Mouse (Mus musculus) forebrain, embryonic 14.5 days (tissue): ENCODE data around the gene Pard3b. TPM values are rescaled to one million over a fixed set of nuclear protein-coding genes. Genes with fewer than 3 reads are reported as not detected.

Experiments
- ATAC-seq: fragments of 200-750 bp; cut with Nextera tagmentation; 2 replicates; pipeline ENCODE4 v1.8.0; 2017; ENCODE audit warnings: mild to moderate bottlenecking, moderate library complexity
- DNase-seq: peaks from one replicate; pipeline ENCODE4 v3.0.0-alpha.2; 2015; ENCODE audit warnings: low spot score
- H3K27ac ChIP-seq: fragments of 300-500 bp; sonication (generic); 2 replicates; pipeline ENCODE4 v1.5.1; 2014; ENCODE audit warnings: low read depth, mild to moderate bottlenecking, control low read depth, low read length, moderate library complexity
- H3K27me3 ChIP-seq: fragments of 300-500 bp; sonication (generic); replicated peaks from 2 replicates; pipeline ENCODE4 v1.6.1; 2014; ENCODE audit warnings: low read length, control low read depth, mixed read lengths; ENCODE audit not compliant: control insufficient read depth, insufficient read depth
- H3K36me3 ChIP-seq: fragments of 300-500 bp; sonication (generic); 2 replicates; pipeline ENCODE4 v1.6.1; 2014; ENCODE audit warnings: low read length, control low read depth; ENCODE audit not compliant: control insufficient read depth, insufficient read depth
- H3K4me1 ChIP-seq: fragments of 300-500 bp; sonication (generic); 2 replicates; pipeline ENCODE4 v1.6.1; 2014; ENCODE audit warnings: antibody characterized with exemption, low read length, control low read depth; ENCODE audit not compliant: control insufficient read depth, insufficient read depth
- H3K4me2 ChIP-seq: fragments of 300-500 bp; sonication (generic); 2 replicates; pipeline ENCODE4 v1.6.1; 2014; ENCODE audit warnings: mild to moderate bottlenecking, control low read depth, low read length
- H3K4me3 ChIP-seq: fragments of 300-500 bp; sonication (generic); 2 replicates; pipeline ENCODE4 v1.5.1; 2014; ENCODE audit warnings: low read depth, low read length, control low read depth
- H3K9ac ChIP-seq: fragments of 300-500 bp; sonication (generic); 2 replicates; pipeline ENCODE4 v1.6.1; 2014; ENCODE audit warnings: mild to moderate bottlenecking, low read length, control low read depth, moderate library complexity
- H3K9me3 ChIP-seq: fragments of 300-500 bp; sonication (generic); replicated peaks from 2 replicates; pipeline ENCODE4 v1.6.1; 2016; ENCODE audit warnings: low read length, control low read depth, mixed read lengths; ENCODE audit not compliant: control insufficient read depth
- WGBS: fragments of 180-500 bp; shearing (Covaris S2); extraction: QIAGEN DNeasy Blood & Tissue Kit; methylation state at CpG from one replicate; pipeline ENCODE4 v1.1.7; 2014; 5-methylcytosine and 5-hydroxymethylcytosine counted together
- polyA plus RNA-seq: library from polyadenylated mRNA; unstranded; fragments of >200 nt; fragmentation: Nextera tagmentation; extraction: Ambion mirVana; gene quantifications from 2 replicates; pipeline ENCODE4 v1.2.1, GENCODE M21; 2014

Gene Pard3b
- polyA plus RNA-seq, 1 experiment from 2014 or later: 4.3 TPM

DNA sequence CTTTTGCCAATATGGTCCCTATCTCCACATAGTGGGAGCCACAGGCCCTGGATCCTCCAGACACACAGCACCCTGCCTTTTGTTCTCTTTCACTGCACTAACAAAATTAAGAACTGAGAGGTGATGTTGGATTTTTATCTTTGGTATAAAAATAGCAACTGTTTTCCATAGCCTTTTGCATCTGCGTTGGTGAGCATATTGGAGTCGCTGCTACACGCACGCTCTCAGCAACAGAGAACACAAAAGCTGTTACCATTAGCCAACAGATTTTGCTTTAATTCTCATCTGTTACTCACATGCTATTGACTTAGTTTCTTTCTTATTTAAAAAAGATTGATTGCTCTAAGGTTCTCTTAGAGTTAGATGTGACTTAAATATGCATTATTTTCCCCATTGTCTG is 709.7 kb downstream of the Pard3b start:
- Histone ChIP-seq H3K36me3 (no peaks in the 10 kb centered on the region), H3K4me2 (no peak overlapping the region), H3K27me3 (no peaks in the 10 kb centered on the region), H3K9ac (no peak overlapping the region), H3K9me3 (no peaks in the 10 kb centered on the region), H3K4me3 (no peak overlapping the region), H3K27ac (peak overlapping the region; percentile 14), H3K4me1 (peaks cover 5% of the 10 kb centered on the region; the same call in 1 of the 2 replicates)
- ATAC-seq (no peak), DNase-seq (peak; percentile 57)
- 60% methylated on average over 4 of the region's 4 CpGs for WGBS

DNA sequence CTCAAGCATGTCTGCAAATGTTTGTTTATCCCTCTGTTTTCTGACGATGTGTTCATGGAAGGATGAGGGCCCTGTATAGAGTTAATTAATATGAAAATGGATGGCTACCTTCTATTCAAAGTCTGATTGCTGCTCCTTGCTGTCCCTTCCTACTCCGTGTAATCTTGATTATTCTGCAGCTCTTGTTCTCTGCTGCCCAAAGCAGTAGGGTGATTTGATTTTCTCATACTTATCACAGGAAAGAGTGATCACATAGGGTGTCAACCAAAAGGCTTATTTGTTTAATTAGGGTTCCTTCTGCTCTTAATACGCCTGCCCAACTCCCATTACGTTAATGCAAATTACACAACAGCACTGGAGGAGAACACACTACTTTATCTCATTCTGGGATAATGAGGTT is 716.9 kb downstream of the Pard3b start:
- Histone ChIP-seq H3K4me1 (peaks cover 8% of the 10 kb centered on the region; the same call in 1 of the 2 replicates), H3K4me3 (no peak overlapping the region), H3K4me2 (no peak overlapping the region), H3K36me3 (no peaks in the 10 kb centered on the region), H3K27ac (peak overlapping the region; percentile 4; the same call in 1 of the 2 replicates), H3K27me3 (no peaks in the 10 kb centered on the region), H3K9ac (no peak overlapping the region), H3K9me3 (no peaks in the 10 kb centered on the region)
- peak; percentile 86 for ATAC-seq
- 5% methylated on average over 4 of the region's 4 CpGs for WGBS
- DNase-seq: peak; percentile 77

DNA sequence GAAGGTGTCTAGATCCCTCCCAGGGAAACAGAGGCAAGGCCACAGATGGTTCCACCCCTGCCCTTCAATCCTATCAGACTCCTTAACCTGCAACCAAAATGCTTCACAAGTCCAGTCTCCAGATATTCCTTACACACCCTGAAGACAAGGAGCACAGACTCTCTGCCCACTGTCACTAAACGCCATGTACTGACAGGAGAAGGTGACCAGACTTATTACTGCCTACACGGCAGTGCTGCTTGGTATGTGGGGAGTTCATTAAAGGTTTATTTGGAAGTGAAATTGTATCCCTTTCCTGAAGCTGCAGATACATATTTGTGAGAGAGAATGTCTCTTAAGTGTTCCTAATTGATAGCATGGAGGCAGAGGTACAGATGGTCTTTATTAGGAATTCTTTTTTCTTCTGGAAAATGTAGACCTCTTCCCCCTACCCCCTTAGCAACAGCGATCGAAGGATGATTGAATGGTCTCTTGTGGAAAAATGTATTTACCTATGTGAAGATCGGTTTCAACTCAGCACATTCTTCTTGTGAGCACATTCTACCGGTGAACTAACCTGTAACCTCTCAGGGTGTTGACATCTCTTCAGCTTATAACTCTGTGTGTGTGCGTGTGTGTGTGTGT is 735.9 kb downstream of the Pard3b start:
- Histone ChIP-seq H3K27me3 (no peaks in the 10 kb centered on the region), H3K9ac (no peak overlapping the region), H3K4me3 (no peak overlapping the region), H3K4me1 (no peaks in the 10 kb centered on the region), H3K27ac (no peak overlapping the region), H3K4me2 (no peak overlapping the region), H3K36me3 (no peaks in the 10 kb centered on the region), H3K9me3 (no peaks in the 10 kb centered on the region)
- 88% methylated on average over 7 of the region's 7 CpGs for WGBS
- ATAC-seq (no peak), DNase-seq (no peak)

DNA sequence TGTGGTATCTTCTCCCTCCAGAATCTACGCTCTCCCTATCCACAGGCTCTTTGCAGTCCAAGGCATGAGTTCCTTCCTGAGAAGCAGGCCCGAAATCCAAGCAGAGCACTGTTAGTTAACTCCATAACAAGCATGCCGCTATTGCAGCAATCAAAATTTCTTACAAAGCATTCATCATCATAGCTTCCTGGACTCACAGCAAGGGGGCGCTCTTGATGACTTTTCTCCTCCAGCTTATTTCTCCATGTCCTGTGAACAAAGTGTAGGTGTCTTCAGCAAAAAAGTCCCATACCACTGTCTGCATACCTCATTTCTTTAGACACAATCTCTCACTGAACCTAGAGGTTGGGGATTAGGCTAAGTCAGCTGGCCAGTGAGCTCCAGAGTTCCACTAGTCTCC is 739.7 kb downstream of the Pard3b start:
- no peaks in the 10 kb centered on the region for H3K9me3 ChIP-seq
- no peak overlapping the region for H3K27ac ChIP-seq
- H3K4me1 ChIP-seq: 0 out of 2 replicates have a peak, but pooled peaks cover 3% of the 10 kb centered on the region
- no peak for ATAC-seq
- WGBS: 90% methylated on average over 4 of the region's 4 CpGs
- no peak overlapping the region for H3K9ac ChIP-seq
- H3K4me3 ChIP-seq: no peak overlapping the region
- H3K36me3 ChIP-seq: no peaks in the 10 kb centered on the region
- DNase-seq: no peak
- no peak overlapping the region for H3K4me2 ChIP-seq
- no peaks in the 10 kb centered on the region for H3K27me3 ChIP-seq

- Histone ChIP-seq H3K27me3 (no peaks in the 10 kb centered on the region), H3K36me3 (no peaks in the 10 kb centered on the region), H3K4me2 (no peak overlapping the region), H3K4me1 (0 out of 2 replicates have a peak, but pooled peaks cover 3% of the 10 kb centered on the region), H3K27ac (no peak overlapping the region), H3K9me3 (no peaks in the 10 kb centered on the region), H3K4me3 (no peak overlapping the region), H3K9ac (no peak overlapping the region)
- ATAC-seq (no peak), DNase-seq (peak; percentile 21)
- 48% methylated on average over 14 of the region's 14 CpGs for WGBS
Observed at GRCm38 (mm10) chr1:62382807-62383514, 744.3 kb downstream of the Pard3b start.

GRCm38 (mm10) chr1:62384241-62384640 is 745.6 kb downstream of the Pard3b start:
- Histone ChIP-seq H3K9ac (no peak overlapping the region), H3K4me2 (no peak overlapping the region), H3K4me3 (no peak overlapping the region), H3K27me3 (no peaks in the 10 kb centered on the region), H3K36me3 (no peaks in the 10 kb centered on the region), H3K9me3 (no peaks in the 10 kb centered on the region), H3K27ac (no peak overlapping the region), H3K4me1 (0 out of 2 replicates have a peak, but pooled peaks cover 3% of the 10 kb centered on the region)
- WGBS: 83% methylated on average over 1 of the region's 1 CpGs
- DNase-seq (no peak), ATAC-seq (no peak)

DNA sequence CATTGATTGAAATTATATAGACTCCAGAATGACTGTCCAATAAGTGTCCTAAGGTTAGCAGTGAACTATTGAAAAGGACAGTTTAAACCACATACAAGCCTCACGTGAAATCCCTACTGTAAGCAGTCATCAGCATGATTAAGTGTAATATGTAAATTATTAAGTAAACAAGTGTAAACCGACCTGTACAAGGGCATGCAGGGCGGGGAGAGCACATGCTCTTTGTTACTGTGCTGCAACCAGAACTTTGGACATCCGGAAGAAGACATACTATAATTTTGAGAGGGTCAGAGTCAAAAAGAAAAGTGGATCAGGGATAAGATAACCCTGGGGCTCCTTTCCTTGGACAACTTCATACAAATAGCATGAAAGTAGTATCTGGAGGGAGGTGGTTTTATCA is 749.4 kb downstream of the Pard3b start:
- Histone ChIP-seq H3K4me1 (no peaks in the 10 kb centered on the region), H3K27ac (no peak overlapping the region), H3K4me3 (no peak overlapping the region), H3K9ac (no peak overlapping the region), H3K4me2 (no peak overlapping the region), H3K9me3 (no peaks in the 10 kb centered on the region), H3K36me3 (no peaks in the 10 kb centered on the region), H3K27me3 (no peaks in the 10 kb centered on the region)
- DNase-seq (no peak), ATAC-seq (no peak)
- WGBS: 87% methylated on average over 4 of the region's 4 CpGs

- Histone ChIP-seq H3K36me3 (no peaks in the 10 kb centered on the region), H3K9ac (no peak overlapping the region), H3K4me3 (no peak overlapping the region), H3K27ac (no peak overlapping the region), H3K4me2 (no peak overlapping the region), H3K27me3 (no peaks in the 10 kb centered on the region), H3K4me1 (no peaks in the 10 kb centered on the region), H3K9me3 (no peaks in the 10 kb centered on the region)
- no peak for ATAC-seq
- DNase-seq: no peak
- 51% methylated on average over 4 of the region's 4 CpGs for WGBS
Observed at GRCm38 (mm10) chr1:62392863-62393262, 754.2 kb downstream of the Pard3b start.

GRCm38 (mm10) chr1:62394555-62394954 is 755.9 kb downstream of the Pard3b start:
- DNase-seq (no peak), ATAC-seq (no peak)
- no peak overlapping the region for H3K9ac ChIP-seq
- no peaks in the 10 kb centered on the region for H3K9me3 ChIP-seq
- H3K27ac ChIP-seq: no peak overlapping the region
- no peaks in the 10 kb centered on the region for H3K36me3 ChIP-seq
- no peak overlapping the region for H3K4me2 ChIP-seq
- no peaks in the 10 kb centered on the region for H3K27me3 ChIP-seq
- H3K4me3 ChIP-seq: no peak overlapping the region
- no peaks in the 10 kb centered on the region for H3K4me1 ChIP-seq
- 96% methylated on average over 3 of the region's 3 CpGs for WGBS
